Mouse (Mus musculus) neural tube, embryonic 14.5 days (tissue): ENCODE measurements around the gene Dqx1. TPM values are rescaled to one million over a fixed set of nuclear protein-coding genes. Genes with fewer than 3 reads are reported as not detected.
A peak's percentile ranks its signal among the peaks of the same experiment; 100 is the strongest.

Experiments
- ATAC-seq: fragments of 200-750 bp; cut with Nextera tagmentation; 2 replicates; pipeline ENCODE4 v1.8.0; 2017; ENCODE audit warnings: low read depth, mild to moderate bottlenecking, moderate TSS enrichment, moderate library complexity
- H3K27ac ChIP-seq: fragments of 300-500 bp; sonication (generic); 2 replicates; pipeline ENCODE4 v1.5.1; 2014; ENCODE audit warnings: low read depth, mild to moderate bottlenecking, control low read depth, low read length, moderate library complexity, mixed read lengths
- H3K27me3 ChIP-seq: fragments of 300-500 bp; sonication (generic); 2 replicates; pipeline ENCODE4 v1.6.1; 2014; ENCODE audit warnings: low read length; ENCODE audit not compliant: control insufficient read depth, insufficient read depth
- H3K36me3 ChIP-seq: fragments of 300-500 bp; sonication (generic); 2 replicates; pipeline ENCODE4 v1.6.1; 2014; ENCODE audit warnings: low read length, mixed read lengths; ENCODE audit not compliant: control insufficient read depth, insufficient read depth
- H3K4me1 ChIP-seq: fragments of 300-500 bp; sonication (generic); 2 replicates; pipeline ENCODE4 v1.6.1; 2014; ENCODE audit warnings: low read length; ENCODE audit not compliant: control insufficient read depth, insufficient read depth
- H3K4me2 ChIP-seq: fragments of 300-500 bp; sonication (generic); 2 replicates; pipeline ENCODE4 v1.6.1; 2014; ENCODE audit warnings: mild to moderate bottlenecking, low read depth, low read length, control low read depth
- H3K4me3 ChIP-seq: fragments of 300-500 bp; sonication (generic); 2 replicates; pipeline ENCODE4 v1.5.1; 2014; ENCODE audit warnings: low read depth, low read length, control low read depth, mixed read lengths
- H3K9ac ChIP-seq: fragments of 300-500 bp; sonication (generic); replicated peaks from 2 replicates; pipeline ENCODE4 v1.6.1; 2014; ENCODE audit warnings: low read depth, mild to moderate bottlenecking, control low read depth, low read length, mixed read lengths
- H3K9me3 ChIP-seq: fragments of 300-500 bp; sonication (generic); 2 replicates; pipeline ENCODE4 v1.6.1; 2016; ENCODE audit warnings: low read length; ENCODE audit not compliant: control insufficient read depth
- WGBS: fragments of 180-500 bp; shearing (Covaris S2); extraction: QIAGEN DNeasy Blood & Tissue Kit; methylation state at CpG from one replicate; pipeline ENCODE4 v1.1.7; 2014; 5-methylcytosine and 5-hydroxymethylcytosine counted together
- polyA plus RNA-seq: library from polyadenylated mRNA; unstranded; fragments of >200 nt; fragmentation: Nextera tagmentation; extraction: Ambion mirVana; gene quantifications from 2 replicates; pipeline ENCODE4 v1.2.1, GENCODE M21; 2014

The Dqx1 gene
- polyA plus RNA-seq, 1 experiment from 2014 or later, result 0.24 TPM

DNA sequence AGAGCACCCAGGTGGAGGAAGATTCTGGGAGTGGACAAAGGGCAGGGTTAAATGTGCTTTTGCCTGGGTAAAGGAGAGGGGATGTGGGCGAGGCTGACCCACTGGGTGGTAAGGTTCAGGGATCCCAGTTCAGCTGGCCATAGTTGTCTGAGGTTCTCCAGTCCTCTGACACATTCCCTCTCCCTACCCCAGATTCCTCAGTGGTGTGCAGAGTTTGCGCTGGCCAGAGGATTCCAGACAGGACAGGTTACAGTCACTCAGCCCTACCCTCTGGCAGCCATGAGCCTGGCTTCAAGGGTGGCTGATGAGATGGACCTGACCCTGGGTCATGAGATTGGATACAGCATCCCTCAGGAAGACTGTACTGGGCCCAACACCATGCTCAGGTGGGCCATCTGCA is 1.1 kb downstream of the Dqx1 start:
- H3K4me1 ChIP-seq, result peaks cover 13% of the 10 kb centered on the region
- H3K9me3 ChIP-seq, result no peaks in the 10 kb centered on the region
- ATAC-seq, result no peak
- H3K9ac ChIP-seq, result no peak overlapping the region
- peaks cover 13% of the 10 kb centered on the region; the same call in 1 of the 2 replicates for H3K27me3 ChIP-seq
- no peak overlapping the region for H3K4me3 ChIP-seq
- WGBS, result 88% methylated on average over 2 of the region's 2 CpGs
- H3K4me2 ChIP-seq, result no peak overlapping the region
- no peak overlapping the region for H3K27ac ChIP-seq
- peaks cover 12% of the 10 kb centered on the region for H3K36me3 ChIP-seq

DNA sequence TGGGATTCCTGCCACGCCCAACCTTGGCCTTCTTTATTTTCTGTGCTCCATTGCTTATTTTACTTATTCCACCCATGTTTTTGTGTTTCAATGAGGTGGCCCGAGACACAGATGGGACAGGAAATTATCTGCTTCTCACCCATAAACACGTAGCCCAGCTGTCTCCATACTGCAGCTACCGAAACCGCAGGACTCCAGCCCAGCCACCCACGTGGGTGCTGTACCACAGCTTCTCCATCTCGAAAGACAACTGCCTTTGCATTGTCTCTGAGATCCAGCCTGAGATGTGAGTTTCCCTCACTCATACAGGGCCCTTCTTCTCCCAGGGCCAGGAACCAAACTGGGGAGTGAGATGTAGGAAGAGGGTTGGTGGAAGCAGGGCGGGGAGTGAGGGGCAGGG is 8.4 kb downstream of the Dqx1 start:
- Histone ChIP-seq H3K36me3 (no peaks in the 10 kb centered on the region), H3K9ac (no peak overlapping the region), H3K4me3 (no peak overlapping the region), H3K27ac (no peak overlapping the region), H3K4me1 (no peaks in the 10 kb centered on the region), H3K4me2 (no peak overlapping the region), H3K9me3 (no peaks in the 10 kb centered on the region), H3K27me3 (peaks cover 70% of the 10 kb centered on the region)
- WGBS, result 54% methylated on average over 8 of the region's 8 CpGs
- no peak for ATAC-seq

GRCm38 (mm10) chr6:83066441-83066840 is 8.8 kb downstream of the Dqx1 start:
- Histone ChIP-seq H3K9ac (no peak overlapping the region), H3K4me3 (no peak overlapping the region), H3K4me2 (no peak overlapping the region), H3K36me3 (no peaks in the 10 kb centered on the region), H3K9me3 (no peaks in the 10 kb centered on the region), H3K27me3 (peaks cover 74% of the 10 kb centered on the region), H3K27ac (no peak overlapping the region), H3K4me1 (no peaks in the 10 kb centered on the region)
- no peak for ATAC-seq
- 45% methylated on average over 6 of the region's 6 CpGs for WGBS

DNA sequence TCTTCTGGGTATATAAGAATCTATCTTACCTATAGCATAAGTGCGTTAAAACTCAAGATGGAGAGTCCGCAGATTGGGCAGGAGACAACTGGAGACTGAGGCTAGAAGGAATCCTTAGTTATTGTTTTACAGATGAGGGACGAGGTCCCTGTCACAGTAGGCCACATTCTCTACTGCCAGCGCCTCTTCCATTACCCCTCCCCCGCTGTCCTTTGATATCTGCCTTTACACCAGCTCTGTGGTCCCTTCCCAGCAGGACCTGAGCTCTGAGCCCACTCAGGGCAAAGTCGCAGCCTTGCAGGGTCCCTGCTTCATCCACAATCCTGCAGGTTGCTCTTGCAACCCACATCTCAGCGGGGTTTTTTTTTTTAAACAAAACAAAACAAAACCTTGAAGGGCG is 10.6 kb downstream of the Dqx1 start:
- no peak for ATAC-seq
- Histone ChIP-seq H3K4me2 (no peak overlapping the region), H3K36me3 (no peaks in the 10 kb centered on the region), H3K9ac (no peak overlapping the region), H3K9me3 (no peaks in the 10 kb centered on the region), H3K4me3 (no peak overlapping the region), H3K27me3 (peaks cover 77% of the 10 kb centered on the region), H3K27ac (no peak overlapping the region), H3K4me1 (no peaks in the 10 kb centered on the region)
- WGBS, result 5% methylated on average over 8 of the region's 8 CpGs

- H3K36me3 ChIP-seq, result no peaks in the 10 kb centered on the region
- no peak overlapping the region for H3K9ac ChIP-seq
- H3K9me3 ChIP-seq, result no peaks in the 10 kb centered on the region
- under 1% methylated on average over 81 of the region's 81 CpGs for WGBS
- ATAC-seq, result no peak
- H3K4me3 ChIP-seq, result peak overlapping the region; percentile 20; the same call in 1 of the 2 replicates
- H3K4me2 ChIP-seq, result peak overlapping the region; percentile 31
- no peaks in the 10 kb centered on the region for H3K4me1 ChIP-seq
- no peak overlapping the region for H3K27ac ChIP-seq
- peaks cover 75% of the 10 kb centered on the region for H3K27me3 ChIP-seq
Measured at GRCm38 (mm10) chr6:83068706-83069487, 11.3 kb downstream of the Dqx1 start.

DNA sequence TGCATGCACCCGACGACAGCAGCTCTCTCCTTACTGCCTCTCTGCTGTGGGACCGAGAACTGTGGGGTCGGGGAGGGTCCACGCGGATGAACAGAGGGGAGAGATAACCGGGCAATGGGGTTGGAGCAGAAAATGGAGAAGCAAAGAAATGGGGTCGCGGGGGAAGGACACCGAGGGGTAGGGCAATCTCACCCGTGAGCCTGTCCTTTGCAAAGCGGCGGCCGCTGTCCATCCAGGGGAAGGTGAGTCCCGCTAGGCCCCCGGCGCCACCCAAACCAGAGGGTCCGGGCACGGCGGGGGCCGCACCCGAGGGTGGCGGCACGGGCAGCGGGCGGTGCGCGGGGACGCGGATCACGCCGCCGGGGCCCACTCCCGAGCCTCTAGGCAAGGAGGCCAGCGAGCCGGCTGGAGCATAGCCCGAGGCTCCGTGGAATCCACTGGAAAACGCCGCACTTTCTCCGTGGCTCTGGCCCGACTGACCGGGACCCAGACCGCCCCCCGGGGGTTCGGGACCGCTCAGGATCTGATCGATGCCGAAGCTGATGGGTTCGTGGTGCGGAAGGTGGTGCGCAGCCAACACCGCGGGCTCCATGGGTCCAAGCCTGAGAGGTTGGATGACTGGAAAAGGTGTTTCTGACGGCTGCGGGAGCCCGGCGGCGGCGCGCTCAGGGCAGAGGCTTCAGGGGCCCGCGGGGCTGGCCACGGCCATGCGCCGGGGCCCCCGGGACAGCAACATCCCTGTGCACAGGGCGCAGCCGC is 12.0 kb downstream of the Dqx1 start:
- Histone ChIP-seq H3K27ac (no peak overlapping the region), H3K9me3 (no peaks in the 10 kb centered on the region), H3K9ac (no peak overlapping the region; the same call in 1 of the 2 replicates), H3K27me3 (peaks cover 71% of the 10 kb centered on the region), H3K4me3 (peak overlapping the region; percentile 20), H3K36me3 (no peaks in the 10 kb centered on the region), H3K4me2 (no peak overlapping the region), H3K4me1 (no peaks in the 10 kb centered on the region)
- under 1% methylated on average over 69 of the region's 69 CpGs for WGBS
- peak; percentile 38; the same call in 1 of the 2 replicates for ATAC-seq

DNA sequence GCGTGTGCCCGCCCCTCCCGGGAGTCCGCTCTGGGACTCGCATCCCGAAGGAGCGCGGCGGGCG is 12.4 kb downstream of the Dqx1 start, which contains the start of gene Tlx2:
TSS of gene Tlx2 (minus strand) at position 47 of the 64 bp plus-strand sequence.
- Histone ChIP-seq H3K27ac (no peak within 1 kb of the TSS), H3K4me2 (peak within 1 kb of the TSS; percentile 31), H3K27me3 (peaks cover 74% of the 10 kb centered on the region), H3K9ac (no peak within 1 kb of the TSS; the same call in 1 of the 2 replicates), H3K9me3 (no peaks in the 10 kb centered on the region), H3K4me1 (no peaks in the 10 kb centered on the region), H3K4me3 (peak within 1 kb of the TSS; percentile 20), H3K36me3 (no peaks in the 10 kb centered on the region)
- ATAC-seq, result no peak
- WGBS, result 2% methylated on average over 10 of the region's 10 CpGs

DNA sequence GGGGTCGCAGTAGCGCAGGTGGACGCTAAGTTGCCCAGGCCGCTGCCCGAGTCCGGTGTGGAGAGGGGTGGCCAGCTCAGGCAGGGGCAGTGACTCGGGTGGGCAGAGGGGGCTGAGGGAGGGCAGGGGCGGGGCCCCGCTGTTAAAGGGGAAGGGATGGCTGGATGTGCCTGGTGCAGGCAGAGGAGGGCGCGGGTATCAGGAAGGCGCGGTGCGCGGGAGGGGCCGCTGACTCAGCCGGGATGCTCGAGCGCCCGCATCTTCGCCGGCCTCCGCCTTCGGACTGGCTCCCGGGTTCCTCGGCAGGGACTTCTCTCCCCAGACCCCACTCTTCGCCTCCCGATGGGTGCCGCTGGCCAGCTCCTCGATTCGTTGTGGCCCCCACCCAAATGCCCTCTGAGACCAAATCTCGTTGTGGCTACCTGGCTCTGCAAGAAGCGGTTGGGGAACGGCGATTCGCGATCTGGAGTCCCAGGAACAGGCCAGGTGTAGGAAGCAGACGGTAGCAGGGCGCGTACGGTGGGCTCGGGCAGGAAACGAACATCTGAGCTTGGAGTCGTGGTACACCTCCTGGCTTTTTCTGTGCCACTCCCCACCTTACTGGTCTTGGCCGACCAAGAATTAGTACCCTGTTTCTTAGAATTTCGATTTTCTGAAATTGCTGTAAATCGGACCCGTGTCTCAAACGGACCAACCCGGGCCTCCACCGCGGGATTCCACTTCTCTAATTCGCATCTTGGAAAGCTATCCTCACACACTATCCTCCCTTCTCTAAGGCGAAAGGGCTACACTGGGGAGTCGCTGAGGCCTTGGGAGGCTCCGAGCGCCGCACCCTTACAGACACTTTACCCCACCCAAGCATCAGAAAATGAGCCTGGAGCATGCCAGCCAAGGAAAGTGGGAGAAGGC is 12.9 kb downstream of the Dqx1 start:
- no peaks in the 10 kb centered on the region for H3K4me1 ChIP-seq
- WGBS, result under 1% methylated on average over 44 of the region's 58 CpGs
- H3K27ac ChIP-seq, result no peak overlapping the region
- no peak overlapping the region for H3K4me2 ChIP-seq
- H3K9ac ChIP-seq, result no peak overlapping the region; the same call in 1 of the 2 replicates
- H3K4me3 ChIP-seq, result peak overlapping the region; percentile 20
- 0 out of 2 replicates have a peak, but pooled peaks have one; percentile 4 for ATAC-seq
- H3K36me3 ChIP-seq, result no peaks in the 10 kb centered on the region
- H3K27me3 ChIP-seq, result peaks cover 71% of the 10 kb centered on the region
- H3K9me3 ChIP-seq, result no peaks in the 10 kb centered on the region
